Mouse (Mus musculus): ENCODE results near the gene Slc7a5.

The Slc7a5 gene

GRCm38 (mm10) chr8:121935341-121936294, 28.1 kb upstream of the Slc7a5 start:
- DNase-seq (ENCODE audit: low spot score): no peak

- DNase-seq (ENCODE audit: low spot score): no peak
These were observed 27.4 kb upstream of the Slc7a5 start for GRCm38 (mm10) chr8:121934923-121935322.

- DNase-seq (ENCODE audit: low spot score): no peak
These were observed 27.0 kb upstream of the Slc7a5 start for GRCm38 (mm10) chr8:121934506-121934905.

- no peak for DNase-seq (ENCODE audit: low spot score)
These were observed 25.4 kb upstream of the Slc7a5 start for GRCm38 (mm10) chr8:121932668-121933520.

- DNase-seq (ENCODE audit: low spot score): no peak
These were observed 24.7 kb upstream of the Slc7a5 start for GRCm38 (mm10) chr8:121932026-121932667.

- no peak for DNase-seq (ENCODE audit: low spot score)
These were observed 24.1 kb upstream of the Slc7a5 start for GRCm38 (mm10) chr8:121931571-121931970.

GRCm38 (mm10) chr8:121930047-121930446, 22.6 kb upstream of the Slc7a5 start:
- no peak for DNase-seq (ENCODE audit: low spot score)

- DNase-seq (ENCODE audit: low spot score): no peak
These were observed 19.8 kb upstream of the Slc7a5 start for GRCm38 (mm10) chr8:121927316-121927715.

GRCm38 (mm10) chr8:121926266-121926665, 18.8 kb upstream of the Slc7a5 start:
- no peak for DNase-seq (ENCODE audit: low spot score)

- peak; percentile 41 for DNase-seq (ENCODE audit: low spot score)
These were observed 18.1 kb upstream of the Slc7a5 start for GRCm38 (mm10) chr8:121925624-121926023.

GRCm38 (mm10) chr8:121924681-121925080, 17.2 kb upstream of the Slc7a5 start:
- DNase-seq (ENCODE audit: low spot score): no peak

- DNase-seq (ENCODE audit: low spot score): peak; percentile 32
These were observed 14.6 kb upstream of the Slc7a5 start for GRCm38 (mm10) chr8:121922101-121922500.

GRCm38 (mm10) chr8:121921582-121921981, 14.1 kb upstream of the Slc7a5 start:
- DNase-seq (ENCODE audit: low spot score): no peak

GRCm38 (mm10) chr8:121919731-121920130, 12.2 kb upstream of the Slc7a5 start:
- no peak for DNase-seq (ENCODE audit: low spot score)

- no peak for DNase-seq (ENCODE audit: low spot score)
These were observed 11.7 kb upstream of the Slc7a5 start for GRCm38 (mm10) chr8:121919158-121919557.

GRCm38 (mm10) chr8:121913378-121913777, 5.9 kb upstream of the Slc7a5 start:
- DNase-seq (ENCODE audit: low spot score): no peak

GRCm38 (mm10) chr8:121912831-121913230, 5.3 kb upstream of the Slc7a5 start:
- DNase-seq (ENCODE audit: low spot score): no peak

GRCm38 (mm10) chr8:121911987-121912386, 4.5 kb upstream of the Slc7a5 start:
- no peak for DNase-seq (ENCODE audit: low spot score)

GRCm38 (mm10) chr8:121911400-121911799, 3.9 kb upstream of the Slc7a5 start:
- DNase-seq (ENCODE audit: low spot score): no peak

- peak; percentile 61 for DNase-seq (ENCODE audit: low spot score)
These were observed 2.2 kb upstream of the Slc7a5 start for GRCm38 (mm10) chr8:121909663-121910062.

- no peak for DNase-seq (ENCODE audit: low spot score)
These were observed 1.7 kb upstream of the Slc7a5 start for GRCm38 (mm10) chr8:121909148-121909541.

Measured in ovary, postnatal 10 days (tissue).